Mouse (Mus musculus): Measurements from ENCODE around the gene Prdm8. TPM values are rescaled to one million over a fixed set of nuclear protein-coding genes. Genes with fewer than 3 reads are reported as not detected.

Prdm8 gene
- 4.7 and 5.2 TPM in 2 replicates for polyA plus RNA-seq (2012; rRNA removed)

GRCm38 (mm10) chr5:98167180-98167824 is at the start of gene Prdm8:
Gene Prdm8, plus strand, starts transcription at chr5:98167198.

Other genes starting within 250 kb of the Prdm8 start
- 4.4 and 7.2 TPM in 2 replicates for gene Antxr2, start 136.2 kb upstream of the Prdm8 start, polyA plus RNA-seq (2012; rRNA removed)
- 0.06 and 1.6 TPM in 2 replicates for gene Fgf5, start 87.0 kb downstream of the Prdm8 start, polyA plus RNA-seq (2012; rRNA removed)
- gene Cfap299, start 162.1 kb downstream of the Prdm8 start, polyA plus RNA-seq (2012; rRNA removed) = 0.35 and 0.53 TPM in 2 replicates

All from central nervous system, embryonic 11.5 days (tissue).